Mouse (Mus musculus) thymus, adult 2 months (tissue): ENCODE results near the gene Stx8.

Source experiments
- CTCF ChIP-seq: fragments of 200-500 bp; IDR thresholded peaks from 2 replicates; pipeline ENCODE4 v1.5.1; 2012; ENCODE audit warnings: mild to moderate bottlenecking, control low read depth, low read length, moderate library complexity, borderline replicate concordance; ENCODE audit not compliant: control insufficient read depth, poor library complexity, insufficient read depth; ENCODE audit errors: extremely low read depth
- POLR2A ChIP-seq: fragments of 200-500 bp; IDR thresholded peaks from 2 replicates; pipeline ENCODE4 v1.6.1; 2012; ENCODE audit warnings: mild to moderate bottlenecking, low read length, control low read depth, moderate library complexity; ENCODE audit not compliant: control insufficient read depth, poor library complexity, insufficient read depth; ENCODE audit errors: extremely low read depth

GRCm38 (mm10) chr11:68012207-68012606 lies 46.2 kb downstream of the Stx8 start:
- no peak for TF ChIP-seq POLR2A
- no peak for TF ChIP-seq CTCF
